Mouse (Mus musculus): ENCODE data around the gene Fmo6.

DNA sequence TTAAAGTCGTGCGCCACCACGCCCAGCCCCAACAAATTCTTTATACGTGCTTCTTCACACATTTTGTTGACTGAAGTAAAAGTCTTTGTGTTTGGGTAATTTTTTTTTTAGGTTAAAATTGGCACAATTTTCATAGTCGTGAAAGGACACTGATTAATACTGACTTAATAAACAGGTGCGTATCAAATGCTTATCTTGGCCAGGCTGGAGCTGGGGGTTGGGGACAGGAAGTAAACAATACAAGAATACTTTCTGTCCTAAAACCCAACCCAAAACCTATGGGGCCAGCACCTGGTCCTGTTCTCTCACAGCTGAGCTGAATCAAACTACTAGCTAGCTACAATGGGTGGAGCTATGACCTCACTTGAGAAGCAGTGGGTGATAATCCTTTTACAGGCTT lies 44.3 kb downstream of the Fmo6 start:
- TF ChIP-seq POLR2A (IDR thresholded peaks at IDR 0.05; ENCODE audit: insufficient read depth, low read depth, low read length) (no peak), CTCF (IDR thresholded peaks at IDR 0.05; ENCODE audit: insufficient read depth, low read depth, low read length) (no peak)
